Mouse (Mus musculus) liver, embryonic 14.5 days (tissue): ENCODE measurements around the gene Pigq.

Experiments used
- CTCF ChIP-seq: IDR thresholded peaks from 2 replicates; pipeline ENCODE4 v1.5.1; 2016; ENCODE audit warnings: antibody characterized with exemption, low read depth, control low read depth
- EP300 ChIP-seq: IDR thresholded peaks from 2 replicates; pipeline ENCODE4 v1.6.1; 2016; ENCODE audit warnings: antibody characterized with exemption, low read depth

DNA sequence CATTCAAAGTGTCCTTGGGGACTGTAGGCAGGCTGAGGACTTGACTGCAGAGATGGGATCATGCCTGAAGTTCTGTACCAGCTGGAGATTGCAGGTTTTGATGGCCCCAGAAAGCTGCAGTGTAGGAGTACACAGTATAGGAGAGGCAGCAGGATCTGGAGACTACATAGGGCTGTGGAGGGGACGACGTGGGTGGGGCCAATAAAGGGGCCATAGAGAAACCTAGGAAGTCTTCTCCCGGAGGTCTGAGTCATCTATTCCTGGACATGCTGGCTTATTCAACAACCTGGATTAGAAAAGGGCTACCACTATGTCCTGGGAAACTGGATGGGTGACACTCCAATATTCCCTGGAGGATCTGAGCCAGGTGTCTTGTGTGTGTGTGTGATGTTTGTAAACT is 11.0 kb upstream of the Pigq start:
- TF ChIP-seq CTCF: no peak
- TF ChIP-seq EP300: no peak
